ENCODE assay signal across 25 mouse cellular contexts in the genomic region with DNA sequence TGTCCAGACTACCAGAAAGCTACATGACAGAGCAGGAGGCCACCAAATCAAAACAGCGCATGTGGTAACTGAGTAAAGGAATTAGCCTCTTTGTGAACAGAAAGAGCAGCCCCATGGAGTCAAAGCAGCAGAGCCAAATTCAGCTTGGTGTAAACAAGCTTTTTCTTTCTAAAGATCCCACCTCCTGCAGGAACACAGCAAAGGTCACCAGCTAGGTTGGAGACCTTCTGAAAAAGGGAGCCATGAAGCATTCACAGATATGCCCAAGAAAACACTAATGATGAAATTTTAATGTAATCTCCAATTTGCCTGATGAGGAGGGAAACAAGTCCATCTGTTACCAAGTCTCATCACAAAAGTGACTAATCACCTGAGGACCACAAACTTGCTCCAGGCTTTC.
DNase-seq lines count a peak whose midpoint lies in the region; TF ChIP-seq lines count a peak whose summit lies in the region.
"Had no signal": no experiment of that assay in that cellular context is flagged by ENCODE, and none has a peak within 500 bp of the region (broad histone marks: within the 10 kb centered on the region; RNA-seq: fewer than 3 reads in every experiment).

No protein-coding gene starts in this region.

- no peak for TF ChIP-seq POLR2A in cerebellum, adult 2 months (IDR thresholded peaks at IDR 0.05; ENCODE audit: borderline replicate concordance, insufficient read depth, low read length)

- no peak for TF ChIP-seq CTCF in cerebellum, adult 2 months (IDR thresholded peaks at IDR 0.05; ENCODE audit: borderline replicate concordance, insufficient read depth, low read depth, low read length)
- TF ChIP-seq CTCF in layer of hippocampus, adult 2 months (conservative IDR thresholded peaks at IDR 0.05), result no peak

- WGBS in cerebellum, adult 2 months, result 14% methylated on average over 1 of the region's 1 CpGs

- H3K4me1 ChIP-seq in cerebellum, adult 2 months (ENCODE audit: control insufficient read depth, insufficient read depth, low read length), result peaks cover 18% of the 10 kb centered on the region
- H3K4me1 ChIP-seq: forebrain, embryonic 13.5 days; heart, embryonic 10.5 days; heart, embryonic 13.5 days; hindbrain, embryonic 12.5 days; intestine, embryonic 15.5 days had no signal

- no peaks in the 10 kb centered on the region for H3K27me3 ChIP-seq in cerebellum, adult 2 months (ENCODE audit: control insufficient read depth, insufficient read depth, low read length)
- H3K27me3 ChIP-seq: CH12.LX; forebrain, embryonic 13.5 days; heart, embryonic 13.5 days; hindbrain, embryonic 12.5 days; intestine, embryonic 15.5 days; Patski had no signal

- H3K27ac ChIP-seq in cerebellum, adult 2 months (ENCODE audit: insufficient read depth, low read length), result peak overlapping the region; percentile 43; the same call in 1 of the 2 replicates
- no peak overlapping the region; the same call in 1 of the 2 replicates for H3K27ac ChIP-seq in layer of hippocampus, adult 2 months
- H3K27ac ChIP-seq: forebrain, embryonic 10.5 days; forebrain, embryonic 13.5 days; heart, adult 2 months; heart, embryonic 10.5 days; heart, embryonic 13.5 days; hindbrain, embryonic 12.5 days; intestine, embryonic 15.5 days had no signal

- peak; percentile 43 for DNase-seq in cerebellum, adult 11-12 months
- no peak for DNase-seq in cerebellum, adult 11 months
- DNase-seq in brain, adult 2 months (ENCODE audit: low read depth, low spot score), result peak; percentile 68
- DNase-seq in cerebellum, adult 2 months, result peak; percentile 45 to 72
- DNase-seq in cerebellum, adult 9-11 months, result peak; percentile 52
- no peak for DNase-seq in spleen, postnatal 36 days (ENCODE audit: low spot score in 2 of 2)
- no peak for DNase-seq in layer of hippocampus, adult 2 months (ENCODE audit: low spot score in 2 of 2)
- no peak for DNase-seq in layer of hippocampus, adult 11-12 months (ENCODE audit: low spot score)
- DNase-seq: adrenal gland, postnatal 10 days; adrenal gland, postnatal 36 days; B cell, adult 2 months; gastrocnemius, postnatal 10 days; gastrocnemius, postnatal 36 days; heart, adult 2 months; heart, postnatal 14 days; heart, postnatal 4 days; kidney, adult 11 months had no signal

- no peak overlapping the region for H3K4me3 ChIP-seq in cerebellum, adult 2 months (replicated peaks; ENCODE audit: insufficient read depth, low read depth, low read length)
- H3K4me3 ChIP-seq in layer of hippocampus, adult 2 months, result no peak overlapping the region
- H3K4me3 ChIP-seq: forebrain, embryonic 10.5 days; forebrain, embryonic 13.5 days; heart, adult 2 months; heart, embryonic 10.5 days; heart, embryonic 13.5 days; hindbrain, embryonic 12.5 days; intestine, embryonic 15.5 days had no signal

Comparison
In these comparisons a context has a peak if more than half of its experiments do, and no peak if none do; other contexts are left out.
1. DNase-seq: peak in cerebellum, adult 11-12 months (single experiment), brain, adult 2 months (single experiment), cerebellum, adult 2 months (2 of 2) and cerebellum, adult 9-11 months (single experiment); none in cerebellum, adult 11 months (single experiment), spleen, postnatal 36 days (0 of 2), layer of hippocampus, adult 2 months (0 of 2) and layer of hippocampus, adult 11-12 months (single experiment).